Mouse (Mus musculus) stomach, embryonic 16.5 days (tissue): ENCODE results near the gene Wdr38. TPM values are rescaled to one million over a fixed set of nuclear protein-coding genes. Genes with fewer than 3 reads are reported as not detected.

ENCODE experiments used
- ATAC-seq: fragments of 200-750 bp; cut with Nextera tagmentation; 2 replicates; pipeline ENCODE4 v1.8.0; 2017; ENCODE audit warnings: moderate number of reproducible peaks, moderate TSS enrichment; ENCODE audit not compliant: insufficient read depth, low FRiP score
- H3K27ac ChIP-seq: fragments of 300-500 bp; sonication (generic); 2 replicates; pipeline ENCODE4 v1.5.1; 2014; ENCODE audit warnings: low read length
- H3K27me3 ChIP-seq: fragments of 300-500 bp; sonication (generic); 2 replicates; pipeline ENCODE4 v1.6.1; 2014; ENCODE audit warnings: low read length, control low read depth, mixed read lengths; ENCODE audit not compliant: control insufficient read depth, insufficient read depth
- H3K36me3 ChIP-seq: fragments of 300-500 bp; sonication (generic); 2 replicates; pipeline ENCODE4 v1.6.1; 2014; ENCODE audit warnings: low read length; ENCODE audit not compliant: control insufficient read depth, insufficient read depth
- H3K4me1 ChIP-seq: fragments of 300-500 bp; sonication (generic); 2 replicates; pipeline ENCODE4 v1.6.1; 2014; ENCODE audit warnings: low read length, control low read depth, mixed read lengths; ENCODE audit not compliant: control insufficient read depth, insufficient read depth
- H3K4me2 ChIP-seq: fragments of 300-500 bp; sonication (generic); 2 replicates; pipeline ENCODE4 v1.6.1; 2014; ENCODE audit warnings: low read depth, low read length, mixed read lengths
- H3K4me3 ChIP-seq: fragments of 300-500 bp; sonication (generic); replicated peaks from 2 replicates; pipeline ENCODE4 v1.5.1; 2014; ENCODE audit warnings: mild to moderate bottlenecking, low read length
- H3K9ac ChIP-seq: fragments of 300-500 bp; sonication (generic); 2 replicates; pipeline ENCODE4 v1.6.1; 2014; ENCODE audit warnings: low read length
- H3K9me3 ChIP-seq: fragments of 300-500 bp; sonication (generic); replicated peaks from 2 replicates; pipeline ENCODE4 v1.6.1; 2016; ENCODE audit warnings: low read length, control low read depth; ENCODE audit not compliant: control insufficient read depth
- WGBS: fragments of 180-500 bp; shearing (Covaris S2); extraction: QIAGEN DNeasy Blood & Tissue Kit; methylation state at CpG from one replicate; pipeline ENCODE4 v1.1.7; 2014; 5-methylcytosine and 5-hydroxymethylcytosine counted together
- polyA plus RNA-seq: library from polyadenylated mRNA; unstranded; fragments of >200 nt; fragmentation: Nextera tagmentation; extraction: Ambion mirVana; gene quantifications from 2 replicates; pipeline ENCODE4 v1.2.1, GENCODE M21; 2015

The Wdr38 gene
- polyA plus RNA-seq, 1 experiment from 2014 or later = 1.7 TPM

GRCm38 (mm10) chr2:38973223-38973622, 24.1 kb upstream of the Wdr38 start:
- ATAC-seq = no peak
- Histone ChIP-seq H3K27ac (no peak overlapping the region), H3K27me3 (no peaks in the 10 kb centered on the region), H3K4me3 (no peak overlapping the region), H3K4me1 (no peaks in the 10 kb centered on the region), H3K9ac (no peak overlapping the region), H3K9me3 (no peaks in the 10 kb centered on the region), H3K36me3 (no peaks in the 10 kb centered on the region), H3K4me2 (no peak overlapping the region)
- WGBS = 19% methylated on average over 2 of the region's 2 CpGs

GRCm38 (mm10) chr2:38973701-38974100, 23.6 kb upstream of the Wdr38 start:
- Histone ChIP-seq H3K9ac (no peak overlapping the region), H3K27me3 (no peaks in the 10 kb centered on the region), H3K36me3 (no peaks in the 10 kb centered on the region), H3K4me2 (no peak overlapping the region), H3K4me3 (no peak overlapping the region), H3K9me3 (no peaks in the 10 kb centered on the region), H3K27ac (no peak overlapping the region), H3K4me1 (no peaks in the 10 kb centered on the region)
- no peak for ATAC-seq
- WGBS = 71% methylated on average over 7 of the region's 7 CpGs

- H3K9ac ChIP-seq = no peak overlapping the region
- WGBS = 42% methylated on average over 2 of the region's 2 CpGs
- no peaks in the 10 kb centered on the region for H3K27me3 ChIP-seq
- H3K4me1 ChIP-seq = no peaks in the 10 kb centered on the region
- H3K9me3 ChIP-seq = no peaks in the 10 kb centered on the region
- H3K4me3 ChIP-seq = no peak overlapping the region
- H3K36me3 ChIP-seq = no peaks in the 10 kb centered on the region
- H3K4me2 ChIP-seq = no peak overlapping the region
- no peak for ATAC-seq
- H3K27ac ChIP-seq = no peak overlapping the region
Measured at GRCm38 (mm10) chr2:38974171-38974570, 23.1 kb upstream of the Wdr38 start.

DNA sequence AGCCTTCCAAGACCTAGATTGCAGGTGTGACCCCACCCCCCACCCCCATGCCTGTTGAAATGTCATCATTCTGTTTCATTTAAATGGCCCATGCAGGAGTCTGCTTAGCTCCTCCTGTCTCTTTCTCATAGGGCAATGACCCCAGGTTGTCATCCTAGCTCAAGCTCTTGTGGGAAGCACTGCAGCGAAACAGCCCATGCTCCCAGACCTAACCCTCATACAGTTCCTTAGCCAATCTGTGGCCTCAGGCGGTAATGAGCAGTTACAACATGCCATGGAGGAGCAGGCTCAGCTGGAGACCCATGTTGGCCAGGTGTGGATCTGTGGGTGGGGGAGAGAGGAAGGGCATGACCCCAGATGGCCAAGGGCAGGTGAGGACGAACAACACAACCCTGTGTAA, 22.1 kb upstream of the Wdr38 start:
- Histone ChIP-seq H3K4me1 (no peaks in the 10 kb centered on the region), H3K36me3 (no peaks in the 10 kb centered on the region), H3K4me3 (no peak overlapping the region), H3K27me3 (no peaks in the 10 kb centered on the region), H3K27ac (no peak overlapping the region), H3K4me2 (no peak overlapping the region), H3K9ac (no peak overlapping the region), H3K9me3 (no peaks in the 10 kb centered on the region)
- 72% methylated on average over 3 of the region's 3 CpGs for WGBS
- no peak for ATAC-seq

- Histone ChIP-seq H3K27ac (no peak overlapping the region), H3K4me3 (no peak overlapping the region), H3K36me3 (no peaks in the 10 kb centered on the region), H3K4me2 (no peak overlapping the region), H3K4me1 (no peaks in the 10 kb centered on the region), H3K9ac (no peak overlapping the region), H3K27me3 (no peaks in the 10 kb centered on the region), H3K9me3 (no peaks in the 10 kb centered on the region)
- 79% methylated on average over 20 of the region's 21 CpGs for WGBS
- no peak for ATAC-seq
Measured at GRCm38 (mm10) chr2:38975941-38976805, 21.1 kb upstream of the Wdr38 start.

GRCm38 (mm10) chr2:38977837-38978236, 19.4 kb upstream of the Wdr38 start:
- no peak overlapping the region for H3K9ac ChIP-seq
- no peaks in the 10 kb centered on the region for H3K4me1 ChIP-seq
- ATAC-seq = no peak
- H3K9me3 ChIP-seq = no peaks in the 10 kb centered on the region
- no peak overlapping the region for H3K27ac ChIP-seq
- H3K4me3 ChIP-seq = no peak overlapping the region
- no peak overlapping the region for H3K4me2 ChIP-seq
- no peaks in the 10 kb centered on the region for H3K36me3 ChIP-seq
- WGBS = 73% methylated on average over 4 of the region's 4 CpGs
- no peaks in the 10 kb centered on the region for H3K27me3 ChIP-seq

DNA sequence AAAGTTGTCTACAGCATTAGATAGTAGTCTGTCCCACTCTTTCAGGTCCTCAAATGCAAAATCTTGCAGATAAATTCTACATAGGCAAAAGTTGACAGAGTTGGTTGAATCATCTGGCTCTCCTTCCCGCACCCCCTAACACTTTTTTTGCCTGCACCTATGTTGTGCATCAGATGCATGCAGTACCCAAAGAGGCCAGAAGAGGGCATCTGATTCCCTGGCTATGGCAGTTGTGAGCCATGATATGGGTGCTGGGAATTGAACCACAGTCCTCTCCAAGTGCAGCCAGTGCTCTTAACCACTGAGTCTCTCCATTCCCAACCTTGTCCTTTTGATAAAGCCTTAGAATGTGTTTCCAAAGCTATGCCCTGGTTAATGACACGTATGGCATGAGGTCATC, 13.8 kb upstream of the Wdr38 start:
- H3K27me3 ChIP-seq = no peaks in the 10 kb centered on the region
- H3K4me3 ChIP-seq = no peak overlapping the region
- peaks cover 7% of the 10 kb centered on the region for H3K4me1 ChIP-seq
- no peaks in the 10 kb centered on the region for H3K36me3 ChIP-seq
- 93% methylated on average over 2 of the region's 2 CpGs for WGBS
- H3K9ac ChIP-seq = no peak overlapping the region
- no peak overlapping the region for H3K4me2 ChIP-seq
- H3K9me3 ChIP-seq = no peaks in the 10 kb centered on the region
- no peak for ATAC-seq
- H3K27ac ChIP-seq = no peak overlapping the region

GRCm38 (mm10) chr2:38986580-38986979, 10.7 kb upstream of the Wdr38 start:
- Histone ChIP-seq H3K4me2 (no peak overlapping the region), H3K27ac (no peak overlapping the region), H3K4me3 (no peak overlapping the region), H3K4me1 (peaks cover 7% of the 10 kb centered on the region), H3K27me3 (no peaks in the 10 kb centered on the region), H3K36me3 (no peaks in the 10 kb centered on the region), H3K9me3 (no peaks in the 10 kb centered on the region), H3K9ac (no peak overlapping the region)
- ATAC-seq = no peak
- 78% methylated on average over 3 of the region's 3 CpGs for WGBS

- Histone ChIP-seq H3K36me3 (no peaks in the 10 kb centered on the region), H3K27ac (peak overlapping the region; percentile 79; the same call in 1 of the 2 replicates), H3K27me3 (no peaks in the 10 kb centered on the region), H3K4me1 (peaks cover 11% of the 10 kb centered on the region), H3K4me3 (no peak overlapping the region), H3K4me2 (no peak overlapping the region), H3K9me3 (no peaks in the 10 kb centered on the region), H3K9ac (no peak overlapping the region)
- WGBS = 55% methylated on average over 1 of the region's 1 CpGs
- no peak; the same call in 1 of the 2 replicates for ATAC-seq
Measured at GRCm38 (mm10) chr2:38987371-38987770, 9.9 kb upstream of the Wdr38 start.
